Mouse (Mus musculus): Measurements from ENCODE around the gene Apobec4. TPM values are rescaled to one million over a fixed set of nuclear protein-coding genes. Genes with fewer than 3 reads are reported as not detected.

The Apobec4 gene
- total and polyA plus RNA-seq, 3 experiments, result not detected

DNA sequence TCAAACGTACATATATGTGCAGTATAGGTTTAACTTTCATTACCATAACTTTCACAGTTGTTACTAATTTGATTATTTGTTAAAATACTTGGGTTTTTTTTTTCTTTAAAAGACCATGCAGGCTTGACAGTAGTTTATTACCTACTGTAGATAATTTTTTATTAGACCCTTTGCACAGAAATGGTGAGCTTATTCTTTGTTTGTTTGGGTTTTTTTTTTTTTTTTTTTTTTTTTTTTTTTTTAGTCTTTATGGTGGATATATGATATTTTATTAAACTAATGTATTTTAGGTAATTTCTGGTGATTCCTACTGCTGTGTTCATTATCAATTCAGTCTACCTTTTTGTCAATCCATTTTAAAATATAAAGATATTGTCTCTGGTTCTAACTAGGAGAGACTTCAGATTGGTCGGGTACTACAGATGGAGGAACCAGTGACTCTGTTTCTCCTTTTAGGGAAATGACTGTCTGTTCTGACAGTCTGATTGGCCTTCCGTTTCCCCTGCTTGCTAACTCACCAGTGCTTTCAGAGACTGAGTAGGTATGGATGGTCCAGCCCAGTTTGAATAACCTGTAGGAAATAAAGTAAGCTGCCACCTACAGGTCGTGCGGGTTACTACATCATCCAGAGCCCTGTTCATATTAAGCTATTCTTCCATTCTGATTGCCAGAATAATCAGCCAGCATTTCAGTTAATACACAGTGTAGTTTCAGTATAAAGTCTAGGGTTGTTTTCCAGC lies 17.6 kb downstream of the Apobec4 start:
- Histone ChIP-seq H3K9me3 (replicated peaks; ENCODE audit: insufficient read depth, low read length) (no peaks in the 10 kb centered on the region), H3K27ac (ENCODE audit: control insufficient read depth, low read depth, low read length) (no peak overlapping the region), H3K79me2 (ENCODE audit: control insufficient read depth, insufficient read depth, low read length, poor library complexity) (peaks cover 13% of the 10 kb centered on the region), H3K36me3 (ENCODE audit: control insufficient read depth in 1 of 2, insufficient read depth in 2 of 2, low read length in 2 of 2) (peaks cover 4 to 25% of the 10 kb centered on the region in 2 experiments), H3K4me3 (ENCODE audit: control insufficient read depth in 1 of 2, insufficient read depth in 1 of 2, low read depth in 2 of 2, low read length in 2 of 2) (peak overlapping the region in 1 of 2 experiments; percentile 99; a peak in 2 of 4 replicates), H3K4me1 (ENCODE audit: control insufficient read depth in 1 of 2, insufficient read depth in 2 of 2, low read length in 2 of 2) (peaks cover 0 to 4% of the 10 kb centered on the region in 2 experiments; a peak in 2 of 4 replicates), H3K9ac (ENCODE audit: control insufficient read depth, low read depth, low read length, poor library complexity, severe bottlenecking) (peak overlapping the region; percentile 96; the same call in 1 of the 2 replicates), H3K27me3 (ENCODE audit: control insufficient read depth in 1 of 2, insufficient read depth in 2 of 2, low read length in 2 of 2) (peaks cover 2 to 3% of the 10 kb centered on the region in 2 experiments; a peak in 3 of 4 replicates)
- TF ChIP-seq HCFC1 (IDR thresholded peaks at IDR 0.05; ENCODE audit: low read depth, low read length) (peak; percentile 39; the same call in 1 of the 2 replicates), TBP (IDR thresholded peaks at IDR 0.05; ENCODE audit: low read depth, low read length) (0 out of 2 replicates have a peak, but pooled peaks have one; percentile 27), KAT2A (conservative IDR thresholded peaks at IDR 0.05; ENCODE audit: low read depth, low read length) (no peak), RAD21 (IDR thresholded peaks at IDR 0.05; ENCODE audit: low read depth, low read length) (peak; percentile 24), CHD2 (IDR thresholded peaks at IDR 0.05; ENCODE audit: low read length) (no peak), MYB (IDR thresholded peaks at IDR 0.05; ENCODE audit: low read depth, low read length) (no peak), CTCF (IDR thresholded peaks at IDR 0.05 in 2 of 3, conservative IDR thresholded peaks at IDR 0.05 in 1 of 3; ENCODE audit: control insufficient read depth in 1 of 3, insufficient read depth in 1 of 3, low read depth in 2 of 3, low read length in 3 of 3, poor library complexity in 1 of 3, severe bottlenecking in 1 of 3) (peak; percentile 33 to 87 (median 78); a peak in 5 of 6 replicates), SMC3 (IDR thresholded peaks at IDR 0.05; ENCODE audit: low read depth, low read length) (peak; percentile 63), EP300 (IDR thresholded peaks at IDR 0.05; ENCODE audit: low read depth in 1 of 2, low read length in 2 of 2) (no peak), ZMIZ1 (IDR thresholded peaks at IDR 0.05; ENCODE audit: low read depth, low read length) (no peak), MAFK (IDR thresholded peaks at IDR 0.05; ENCODE audit: borderline replicate concordance, low read depth, low read length) (no peak), POLR2A (IDR thresholded peaks at IDR 0.05; ENCODE audit: control insufficient read depth in 1 of 2, insufficient read depth in 1 of 2, low read depth in 1 of 2, low read length in 2 of 2, poor library complexity in 1 of 2) (0 out of 4 replicates have a peak, but pooled peaks of 1 of the 2 experiments have one; percentile 25), TAL1 (IDR thresholded peaks at IDR 0.05; ENCODE audit: low read length) (no peak), ZNF384 (IDR thresholded peaks at IDR 0.05; ENCODE audit: low read depth, low read length) (peak; percentile 75; the same call in 1 of the 2 replicates), NELFE (IDR thresholded peaks at IDR 0.05; ENCODE audit: low read depth, low read length) (no peak), SIN3A (IDR thresholded peaks at IDR 0.05; ENCODE audit: low read length) (peak; percentile 73), JUND (IDR thresholded peaks at IDR 0.05; ENCODE audit: low read depth, low read length) (no peak), MXI1 (IDR thresholded peaks at IDR 0.05; ENCODE audit: low read depth, low read length) (peak; percentile 18; the same call in 1 of the 2 replicates), MAZ (IDR thresholded peaks at IDR 0.05; ENCODE audit: low read depth, low read length) (no peak), POLR2AphosphoS5 (IDR thresholded peaks at IDR 0.05; ENCODE audit: borderline replicate concordance, low read depth, low read length) (no peak), ETS1 (IDR thresholded peaks at IDR 0.05; ENCODE audit: low read depth, low read length) (no peak), RCOR1 (IDR thresholded peaks at IDR 0.05; ENCODE audit: low read depth, low read length) (no peak), NRF1 (IDR thresholded peaks at IDR 0.05; ENCODE audit: insufficient read depth, low read depth, low read length, poor library complexity, severe bottlenecking) (no peak), BHLHE40 (IDR thresholded peaks at IDR 0.05; ENCODE audit: borderline replicate concordance, low read depth, low read length) (no peak)
- DNase-seq (ENCODE audit: low read depth, low spot score), result peak; percentile 95
